Mouse (Mus musculus): ENCODE results near the gene Glb1l. TPM values are rescaled to one million over a fixed set of nuclear protein-coding genes. Genes with fewer than 3 reads are reported as not detected.

Gene Glb1l
- polyA plus RNA-seq, 1 experiment: 21.2 TPM

DNA sequence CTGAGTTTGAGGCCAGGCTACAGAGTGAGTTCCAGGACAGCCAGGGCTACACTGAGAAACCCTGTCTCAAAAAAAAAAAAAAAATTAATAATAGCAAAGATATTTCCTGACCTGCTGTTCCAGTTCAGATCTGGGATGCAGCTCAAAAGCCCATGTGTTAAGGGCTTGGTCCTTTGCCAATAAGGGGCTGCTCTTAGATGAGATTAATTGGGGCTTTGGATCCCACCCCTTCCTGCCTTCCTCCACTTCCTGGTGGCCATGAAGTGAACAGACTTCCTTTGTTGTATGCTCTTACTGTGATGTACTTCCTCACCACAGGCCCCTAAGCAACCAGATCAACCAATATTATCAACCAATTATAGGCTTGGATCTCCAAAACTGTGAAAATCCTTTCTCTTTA is 23.5 kb downstream of the Glb1l start:
- TF ChIP-seq CTCF (IDR thresholded peaks at IDR 0.05; ENCODE audit: extremely low read depth, insufficient read depth, low read length): no peak
- no peak for TF ChIP-seq POLR2A (IDR thresholded peaks at IDR 0.05; ENCODE audit: extremely low read depth, insufficient read depth, low read length)
- 0 out of 2 replicates have a peak, but pooled peaks cover 1% of the 10 kb centered on the region for H3K4me1 ChIP-seq (ENCODE audit: control insufficient read depth, insufficient read depth, low read length)
- no peak overlapping the region for H3K4me3 ChIP-seq (ENCODE audit: insufficient read depth, low read length)
- no peak overlapping the region for H3K27ac ChIP-seq (ENCODE audit: insufficient read depth, low read length)

DNA sequence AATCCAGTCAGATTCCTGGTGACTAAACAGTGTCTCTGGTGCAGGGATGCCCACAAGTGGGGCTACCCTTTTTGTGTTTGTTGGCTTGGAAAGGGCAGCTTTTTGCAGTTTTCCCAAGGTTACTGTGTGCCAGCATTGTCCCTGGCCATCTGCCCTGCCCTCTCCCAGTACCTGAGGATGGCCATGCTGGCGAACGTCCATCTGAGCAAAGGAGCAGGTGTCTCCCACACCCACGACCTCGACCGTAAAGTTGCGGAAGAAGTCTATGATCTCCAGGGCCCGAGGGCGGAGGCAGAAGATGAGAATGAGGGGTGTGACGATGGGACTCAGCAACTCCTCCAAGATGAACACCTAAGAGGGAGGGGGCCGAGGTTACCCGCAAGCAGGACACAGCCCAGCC is 25.1 kb downstream of the Glb1l start:
- TF ChIP-seq POLR2A (IDR thresholded peaks at IDR 0.05; ENCODE audit: extremely low read depth, insufficient read depth, low read length) (no peak), CTCF (IDR thresholded peaks at IDR 0.05; ENCODE audit: extremely low read depth, insufficient read depth, low read length) (no peak)

DNA sequence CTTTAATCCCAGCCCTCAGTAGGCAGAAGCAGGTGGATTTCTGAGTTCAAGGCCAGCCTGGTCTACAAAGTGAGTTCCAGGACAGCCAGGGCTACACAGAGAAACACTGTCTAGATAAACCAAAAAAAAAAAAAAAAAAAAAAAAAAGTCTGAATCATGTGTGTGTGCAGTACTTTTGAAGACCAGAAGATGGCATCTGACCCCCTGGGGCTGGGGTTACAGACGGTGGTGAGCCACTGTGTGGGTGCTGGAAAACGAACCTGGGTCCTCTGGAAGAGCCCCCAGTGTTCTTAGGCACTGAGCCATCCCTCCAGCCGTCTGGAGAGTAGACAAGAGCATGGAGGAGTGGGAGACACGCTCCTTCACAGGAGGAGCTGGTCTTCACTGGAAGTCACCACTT is 28.5 kb downstream of the Glb1l start:
- no peak overlapping the region for H3K4me3 ChIP-seq (ENCODE audit: insufficient read depth, low read length)
- TF ChIP-seq POLR2A (IDR thresholded peaks at IDR 0.05; ENCODE audit: extremely low read depth, insufficient read depth, low read length): no peak
- no peak for TF ChIP-seq CTCF (IDR thresholded peaks at IDR 0.05; ENCODE audit: extremely low read depth, insufficient read depth, low read length)
- no peaks in the 10 kb centered on the region for H3K4me1 ChIP-seq (ENCODE audit: control insufficient read depth, insufficient read depth, low read length)
- no peak overlapping the region for H3K27ac ChIP-seq (ENCODE audit: insufficient read depth, low read length)

More for the DNA sequence above, 25.1 kb downstream of the Glb1l start:
- Histone ChIP-seq H3K4me3 (ENCODE audit: insufficient read depth, low read length) (no peak overlapping the region), H3K4me1 (ENCODE audit: control insufficient read depth, insufficient read depth, low read length) (no peaks in the 10 kb centered on the region), H3K27ac (ENCODE audit: insufficient read depth, low read length) (no peak overlapping the region)

DNA sequence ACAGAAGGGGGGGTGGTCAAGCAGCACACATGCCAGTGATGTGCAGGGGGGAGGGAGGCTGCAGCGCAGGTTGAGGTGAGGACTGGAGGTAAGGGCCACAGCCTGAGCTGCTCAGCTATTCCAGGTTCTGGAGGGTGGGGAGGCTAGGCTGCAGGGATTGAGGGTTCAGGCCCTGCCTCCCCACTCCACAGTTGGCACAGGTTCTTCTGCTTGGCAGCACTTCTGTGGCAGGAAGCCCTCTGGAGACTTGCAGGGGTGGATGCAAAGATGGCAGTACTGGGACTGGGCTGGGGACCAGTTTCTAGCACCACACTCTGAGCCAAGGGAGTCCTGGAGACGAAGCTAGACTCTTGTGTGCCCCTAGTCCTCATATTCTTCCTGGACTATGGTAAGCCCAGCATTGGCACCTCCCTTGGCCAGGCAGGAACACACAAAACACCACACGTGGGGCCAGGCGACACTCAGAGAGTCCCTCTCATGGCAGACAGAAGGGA is 29.2 kb downstream of the Glb1l start:
- H3K4me3 ChIP-seq (ENCODE audit: insufficient read depth, low read length): no peak overlapping the region
- TF ChIP-seq CTCF (IDR thresholded peaks at IDR 0.05; ENCODE audit: extremely low read depth, insufficient read depth, low read length) (no peak), POLR2A (IDR thresholded peaks at IDR 0.05; ENCODE audit: extremely low read depth, insufficient read depth, low read length) (no peak)
- H3K4me1 ChIP-seq (ENCODE audit: control insufficient read depth, insufficient read depth, low read length): no peaks in the 10 kb centered on the region
- H3K27ac ChIP-seq (ENCODE audit: insufficient read depth, low read length): no peak overlapping the region

DNA sequence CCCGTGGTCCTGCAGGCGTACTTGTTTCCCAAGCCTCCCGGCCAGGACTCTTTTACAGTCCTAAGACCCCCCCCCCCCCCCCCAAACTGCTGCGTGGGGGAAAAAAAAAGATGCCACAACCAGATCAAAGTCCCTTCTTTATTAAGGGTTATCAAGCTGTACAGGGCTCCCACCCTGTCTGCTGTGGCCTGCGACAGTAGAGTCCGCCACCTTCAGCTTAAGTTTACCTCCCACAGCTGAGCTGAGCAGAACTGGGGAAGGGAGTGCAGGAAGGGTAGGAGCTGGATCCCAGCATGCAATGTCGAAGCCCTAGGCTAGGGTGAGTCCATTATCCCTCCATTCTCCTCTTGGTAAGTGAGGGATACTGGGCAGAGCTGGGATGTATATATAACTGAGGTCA is 29.9 kb downstream of the Glb1l start:
- Histone ChIP-seq H3K4me3 (ENCODE audit: insufficient read depth, low read length) (no peak overlapping the region), H3K27ac (ENCODE audit: insufficient read depth, low read length) (no peak overlapping the region), H3K4me1 (ENCODE audit: control insufficient read depth, insufficient read depth, low read length) (no peaks in the 10 kb centered on the region)
- TF ChIP-seq CTCF (IDR thresholded peaks at IDR 0.05; ENCODE audit: extremely low read depth, insufficient read depth, low read length): no peak
- no peak for TF ChIP-seq POLR2A (IDR thresholded peaks at IDR 0.05; ENCODE audit: extremely low read depth, insufficient read depth, low read length)

DNA sequence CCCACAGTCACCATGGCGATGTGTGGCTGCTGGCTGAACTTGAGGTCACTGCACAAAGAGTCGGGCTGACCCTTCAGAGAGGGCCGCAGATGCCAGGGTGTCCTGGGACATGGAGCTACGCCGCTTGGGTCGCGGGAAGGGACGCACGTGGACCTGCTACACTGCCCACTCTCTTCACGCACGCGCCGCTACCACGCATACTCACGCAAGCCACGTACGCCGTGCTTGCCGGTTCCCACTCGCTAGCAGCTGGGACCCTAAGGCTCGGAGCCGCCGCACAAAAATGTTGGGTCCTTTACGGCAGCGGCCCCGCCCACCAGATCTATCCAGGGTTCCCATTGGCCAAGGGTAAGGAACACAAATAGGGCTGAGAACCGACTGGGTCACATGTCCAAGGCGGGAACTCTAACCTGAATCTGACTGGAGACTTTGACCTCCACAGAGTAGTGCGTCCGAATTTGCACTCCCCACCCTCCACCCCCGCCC is 30.5 kb downstream of the Glb1l start, which contains the start of gene Abcb6:
Gene Abcb6, minus strand, starts transcription at position 288 of the 486 bp plus-strand sequence.
- Histone ChIP-seq H3K4me1 (ENCODE audit: control insufficient read depth, insufficient read depth, low read length) (no peaks in the 10 kb centered on the region), H3K4me3 (ENCODE audit: insufficient read depth, low read length) (peak within 1 kb of the TSS; percentile 73), H3K27ac (ENCODE audit: insufficient read depth, low read length) (0 out of 2 replicates have a peak within 1 kb of the TSS, but pooled peaks have one; percentile 8)
- TF ChIP-seq CTCF (IDR thresholded peaks at IDR 0.05; ENCODE audit: extremely low read depth, insufficient read depth, low read length): no peak
- peak; percentile 75 for TF ChIP-seq POLR2A (IDR thresholded peaks at IDR 0.05; ENCODE audit: extremely low read depth, insufficient read depth, low read length)

DNA sequence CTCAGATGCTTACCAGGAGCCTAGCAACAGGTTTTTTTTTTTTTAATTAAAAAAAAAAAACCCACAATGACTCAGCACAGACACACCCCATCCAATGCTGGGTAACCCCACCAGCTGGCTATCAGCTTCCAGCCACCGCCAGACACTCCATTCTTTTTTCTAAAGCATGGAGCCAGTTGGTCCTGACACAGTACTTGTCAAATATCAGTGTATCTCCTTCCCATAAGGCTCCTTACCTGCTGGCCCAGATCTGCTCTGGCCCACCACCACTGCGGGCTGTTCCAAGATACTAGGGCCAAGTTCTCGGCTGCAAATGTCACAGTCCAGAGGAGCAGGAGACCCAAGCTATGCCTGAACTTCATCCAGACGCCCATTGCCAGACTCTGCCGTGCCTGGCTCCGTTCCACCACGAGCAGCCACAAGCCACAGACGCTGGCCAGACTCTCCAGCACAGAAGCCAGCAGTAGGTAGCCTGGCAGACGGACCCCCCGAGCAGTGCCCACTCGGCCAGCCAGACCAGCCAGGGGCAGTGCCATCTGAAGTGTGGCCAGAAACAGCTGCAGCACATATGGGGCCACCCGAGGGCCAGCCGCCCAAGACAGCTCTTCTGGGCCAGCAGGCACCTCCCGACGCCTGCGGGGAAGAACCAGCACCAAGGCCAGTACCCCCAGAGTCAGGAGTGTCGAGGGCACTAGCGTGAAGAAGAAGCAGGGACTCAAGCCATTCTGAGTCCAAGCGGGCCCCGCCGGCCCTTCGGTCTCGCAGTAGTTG is 31.1 kb downstream of the Glb1l start:
- Histone ChIP-seq H3K4me1 (ENCODE audit: control insufficient read depth, insufficient read depth, low read length) (no peaks in the 10 kb centered on the region), H3K27ac (ENCODE audit: insufficient read depth, low read length) (0 out of 2 replicates have a peak overlapping the region, but pooled peaks have one; percentile 8), H3K4me3 (ENCODE audit: insufficient read depth, low read length) (peak overlapping the region; percentile 73)
- TF ChIP-seq CTCF (IDR thresholded peaks at IDR 0.05; ENCODE audit: extremely low read depth, insufficient read depth, low read length): no peak
- no peak for TF ChIP-seq POLR2A (IDR thresholded peaks at IDR 0.05; ENCODE audit: extremely low read depth, insufficient read depth, low read length)

DNA sequence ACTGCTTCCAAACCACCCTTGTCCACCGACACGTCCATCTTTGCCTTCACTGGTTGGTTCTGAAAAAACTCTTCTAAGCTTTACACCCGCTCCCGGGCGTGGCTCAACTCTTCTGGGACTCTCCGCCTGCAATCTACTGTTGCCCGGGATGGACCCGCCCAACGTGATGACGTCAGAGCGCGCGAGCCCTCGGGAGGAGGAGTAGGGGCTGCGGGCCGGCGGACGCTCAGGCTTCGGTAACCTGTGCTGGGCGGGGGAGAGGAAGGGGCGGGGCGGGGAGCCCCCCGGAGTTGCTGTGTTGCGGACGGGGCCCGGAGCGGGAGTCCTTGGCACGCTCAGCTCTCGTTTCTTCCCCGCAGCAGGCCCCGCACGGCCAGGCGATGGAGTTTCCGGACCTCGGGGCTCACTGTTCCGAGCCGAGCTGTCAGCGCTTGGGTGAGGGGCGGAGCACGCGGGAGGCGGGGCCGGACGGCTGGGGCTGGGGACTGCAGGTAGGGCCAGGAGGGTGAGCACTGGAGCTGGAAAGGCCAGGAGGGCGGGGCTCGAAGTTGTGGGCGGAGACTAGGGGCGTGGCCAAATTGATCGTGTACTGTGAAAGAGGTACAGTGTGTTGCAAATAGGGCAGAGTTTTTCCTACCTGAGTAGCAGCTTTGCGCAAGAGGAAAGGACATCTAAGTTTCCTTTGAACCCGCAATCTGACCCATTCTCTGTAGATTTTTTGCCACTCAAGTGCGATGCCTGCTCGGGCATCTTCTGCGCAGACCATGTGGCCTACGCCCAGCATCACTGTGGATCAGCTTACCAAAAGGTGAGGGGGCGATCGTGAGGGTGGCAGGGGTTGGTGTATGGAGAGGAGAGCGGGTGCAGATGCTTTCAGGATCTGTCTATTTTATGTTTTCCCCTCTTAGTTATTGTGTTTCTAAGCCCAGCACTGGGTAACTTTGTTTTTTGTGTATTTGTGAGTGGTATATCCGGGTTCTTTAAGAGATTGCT is 41.8 kb downstream of the Glb1l start, which contains the start of gene Zfand2b:
Gene Zfand2b, plus strand, starts transcription at position 175 of the 993 bp plus-strand sequence.
- Histone ChIP-seq H3K4me1 (ENCODE audit: control insufficient read depth, insufficient read depth, low read length) (peaks cover 5% of the 10 kb centered on the region), H3K27ac (ENCODE audit: insufficient read depth, low read length) (no peak within 1 kb of the TSS), H3K4me3 (ENCODE audit: insufficient read depth, low read length) (peak within 1 kb of the TSS; percentile 46)
- TF ChIP-seq POLR2A (IDR thresholded peaks at IDR 0.05; ENCODE audit: extremely low read depth, insufficient read depth, low read length) (peak; percentile 76), CTCF (IDR thresholded peaks at IDR 0.05; ENCODE audit: extremely low read depth, insufficient read depth, low read length) (no peak)

DNA sequence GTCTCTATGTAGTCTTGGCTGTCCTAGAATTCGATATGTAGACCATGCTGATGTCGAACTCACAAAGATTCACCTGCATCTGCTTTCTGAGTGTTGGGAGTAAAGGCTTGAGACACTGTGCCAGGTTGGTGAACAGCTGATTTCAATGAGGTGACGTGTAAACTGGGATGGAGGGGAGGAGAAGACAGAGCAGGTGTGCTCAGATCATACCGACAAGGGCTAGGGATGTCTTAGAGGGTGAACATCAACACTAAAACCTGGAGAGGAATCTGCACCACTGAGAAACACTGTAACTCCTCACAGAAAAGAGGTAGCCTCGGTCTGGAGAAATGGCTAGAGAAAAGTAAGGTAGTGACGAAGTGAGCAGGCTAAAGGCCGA is 42.5 kb downstream of the Glb1l start:
- Histone ChIP-seq H3K4me1 (ENCODE audit: control insufficient read depth, insufficient read depth, low read length) (peaks cover 5% of the 10 kb centered on the region), H3K27ac (ENCODE audit: insufficient read depth, low read length) (no peak overlapping the region), H3K4me3 (ENCODE audit: insufficient read depth, low read length) (peak overlapping the region; percentile 46)
- TF ChIP-seq CTCF (IDR thresholded peaks at IDR 0.05; ENCODE audit: extremely low read depth, insufficient read depth, low read length) (no peak), POLR2A (IDR thresholded peaks at IDR 0.05; ENCODE audit: extremely low read depth, insufficient read depth, low read length) (no peak)

Measured in cortical plate, adult 2 months (tissue).